Mouse (Mus musculus) myocyte (in vitro differentiated cells): ENCODE data around the gene Stx3. TPM values are rescaled to one million over a fixed set of nuclear protein-coding genes. Genes with fewer than 3 reads are reported as not detected.

ENCODE experiments used
- H3K27me3 ChIP-seq: one replicate; pipeline ENCODE4 v1.6.1; 2011; ENCODE audit not compliant: control insufficient read depth, insufficient read depth, insufficient read length
- H3K36me3 ChIP-seq: one replicate; pipeline ENCODE4 v1.6.1; 2011; ENCODE audit not compliant: control insufficient read depth, insufficient read depth
- H3K4me2 ChIP-seq: one replicate; pipeline ENCODE4 v1.6.1; 2011; ENCODE audit warnings: low read depth, control low read depth
- H3K4me3 ChIP-seq: one replicate; pipeline ENCODE4 v1.5.1; 2011; ENCODE audit warnings: mild to moderate bottlenecking, control low read depth, moderate library complexity
- H3K79me2 ChIP-seq: one replicate; pipeline ENCODE4 v1.6.1; 2011; ENCODE audit not compliant: control insufficient read depth, insufficient read depth
- H3ac ChIP-seq: one replicate; pipeline ENCODE4 v1.6.1; 2011; ENCODE audit not compliant: control insufficient read depth, insufficient read length
- CEBPB ChIP-seq: IDR thresholded peaks from 2 replicates; pipeline ENCODE4 v1.6.1; 2011; ENCODE audit warnings: mild to moderate bottlenecking, moderate library complexity; ENCODE audit not compliant: poor library complexity, insufficient read depth, severe bottlenecking
- E2F4 ChIP-seq: IDR thresholded peaks from one replicate; pipeline ENCODE4 v1.6.1; 2011; ENCODE audit warnings: mild to moderate bottlenecking, control low read depth, moderate library complexity; ENCODE audit not compliant: insufficient read depth
- MAX ChIP-seq: IDR thresholded peaks from one replicate; pipeline ENCODE4 v1.6.1; 2011; ENCODE audit warnings: low read depth, mild to moderate bottlenecking, control low read depth
- MYOD1 ChIP-seq, 3 experiments: IDR thresholded peaks; one replicate each; pipeline ENCODE4 v1.6.1; 2011; ENCODE audit warnings: control low read depth in 2 of 3, low read depth in 2 of 3, mild to moderate bottlenecking in 2 of 3, moderate library complexity in 1 of 3; ENCODE audit not compliant: insufficient read length in 2 of 3, control insufficient read depth in 1 of 3
- MYOG ChIP-seq, 3 experiments: IDR thresholded peaks; one replicate each; pipeline ENCODE4 v1.6.1; 2011; ENCODE audit warnings: control low read depth in 2 of 3, low read depth in 2 of 3, mild to moderate bottlenecking in 2 of 3; ENCODE audit not compliant: insufficient read length in 2 of 3, control insufficient read depth in 1 of 3, insufficient read depth in 1 of 3
- POLR2A ChIP-seq: IDR thresholded peaks from one replicate; pipeline ENCODE4 v1.6.1; 2011; ENCODE audit warnings: low read depth, mild to moderate bottlenecking, control low read depth, moderate library complexity; ENCODE audit not compliant: insufficient read length
- POLR2AphosphoS2 ChIP-seq: IDR thresholded peaks from one replicate; pipeline ENCODE4 v1.6.1; 2011; ENCODE audit warnings: low read depth, control low read depth; ENCODE audit not compliant: insufficient read length
- REST ChIP-seq: IDR thresholded peaks from one replicate; pipeline ENCODE4 v1.6.1; 2011; ENCODE audit warnings: mild to moderate bottlenecking, control low read depth, moderate library complexity; ENCODE audit not compliant: insufficient read depth, insufficient read length
- SRF ChIP-seq: IDR thresholded peaks from one replicate; pipeline ENCODE4 v1.6.1; 2011; ENCODE audit warnings: low read depth; ENCODE audit not compliant: control insufficient read depth, insufficient read length
- TCF12 ChIP-seq: IDR thresholded peaks from one replicate; pipeline ENCODE4 v1.6.1; 2011; ENCODE audit warnings: mild to moderate bottlenecking, control low read depth; ENCODE audit not compliant: poor library complexity, insufficient read depth, severe bottlenecking
- TCF3 ChIP-seq: IDR thresholded peaks from one replicate; pipeline ENCODE4 v1.6.1; 2011; ENCODE audit warnings: low read depth, control low read depth; ENCODE audit not compliant: insufficient read length
- USF1 ChIP-seq: IDR thresholded peaks from one replicate; pipeline ENCODE4 v1.6.1; 2011; ENCODE audit warnings: low read depth, mild to moderate bottlenecking, control low read depth, moderate library complexity
- polyA plus RNA-seq: library from polyadenylated mRNA; unstranded; fragments of >200 nt; fragmentation: generic; extraction: Trizol; gene quantifications from one replicate; pipeline ENCODE4 v1.2.1, GENCODE M21; 2012; ENCODE audit warnings: missing spikeins

Gene Stx3
- polyA plus RNA-seq, 1 experiment, result 3.3 TPM

DNA sequence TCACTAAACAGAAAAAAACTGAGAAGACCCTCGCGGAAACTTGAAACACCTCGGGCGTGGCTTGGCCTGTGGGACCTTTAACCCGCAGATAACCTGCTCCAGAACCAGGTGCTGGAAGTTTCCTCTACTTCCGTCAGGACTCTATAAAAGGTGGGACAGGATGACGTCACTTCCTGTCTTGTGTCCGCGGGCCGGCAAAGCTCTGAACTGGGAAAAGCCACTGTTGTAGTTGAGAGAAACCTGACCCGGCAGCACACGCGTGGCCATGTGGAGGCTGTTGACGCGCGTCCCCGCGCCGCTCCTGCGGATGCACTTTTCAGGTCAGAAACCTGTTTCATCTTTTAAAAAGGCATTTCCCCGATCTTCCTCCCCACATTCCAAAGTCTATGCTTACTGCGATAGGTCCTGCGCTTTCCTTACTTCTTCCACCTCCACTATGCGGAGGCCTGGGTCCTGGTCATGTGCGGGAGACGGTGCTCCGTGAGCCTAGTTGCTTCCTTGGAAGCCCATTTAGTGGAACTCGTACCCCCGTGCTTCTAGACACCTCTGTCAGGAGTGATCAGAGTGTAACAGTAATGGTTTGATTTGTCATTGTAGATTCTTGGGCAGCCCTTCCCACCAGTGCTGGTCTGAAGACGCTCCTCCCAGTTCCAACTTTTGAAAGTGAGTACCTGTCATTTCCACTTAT lies 48.9 kb downstream of the Stx3 start, which contains the start of gene Mrpl16:
Gene Mrpl16 (plus strand): TSS at position 187 of the 688 bp plus-strand sequence.
- H3ac ChIP-seq, result peak within 1 kb of the TSS; percentile 4
- no peaks in the 10 kb centered on the region for H3K27me3 ChIP-seq
- H3K79me2 ChIP-seq, result peaks cover 7% of the 10 kb centered on the region
- peak; percentile 41 for TF ChIP-seq SRF
- peak; percentile 45 for TF ChIP-seq E2F4
- peak; percentile 75 for TF ChIP-seq POLR2A
- TF ChIP-seq CEBPB, result no peak
- TF ChIP-seq POLR2AphosphoS2, result peak; percentile 61
- no peak for TF ChIP-seq TCF3
- TF ChIP-seq MAX, result no peak
- TF ChIP-seq USF1, result no peak
- TF ChIP-seq MYOD1 (IDR thresholded peaks at IDR 0.05; ENCODE audit: control insufficient read depth in 1 of 3, insufficient read length in 2 of 3, low read depth in 2 of 3), result no peak
- peak in 1 of 3 experiments; percentile 15 for TF ChIP-seq MYOG (IDR thresholded peaks at IDR 0.05; ENCODE audit: control insufficient read depth in 1 of 3, insufficient read depth in 1 of 3, insufficient read length in 2 of 3, low read depth in 2 of 3)
- TF ChIP-seq REST, result no peak
- no peak for TF ChIP-seq TCF12
- H3K4me2 ChIP-seq, result peak within 1 kb of the TSS; percentile 97
- H3K36me3 ChIP-seq, result peaks cover 9% of the 10 kb centered on the region
- H3K4me3 ChIP-seq, result peak within 1 kb of the TSS; percentile 55

DNA sequence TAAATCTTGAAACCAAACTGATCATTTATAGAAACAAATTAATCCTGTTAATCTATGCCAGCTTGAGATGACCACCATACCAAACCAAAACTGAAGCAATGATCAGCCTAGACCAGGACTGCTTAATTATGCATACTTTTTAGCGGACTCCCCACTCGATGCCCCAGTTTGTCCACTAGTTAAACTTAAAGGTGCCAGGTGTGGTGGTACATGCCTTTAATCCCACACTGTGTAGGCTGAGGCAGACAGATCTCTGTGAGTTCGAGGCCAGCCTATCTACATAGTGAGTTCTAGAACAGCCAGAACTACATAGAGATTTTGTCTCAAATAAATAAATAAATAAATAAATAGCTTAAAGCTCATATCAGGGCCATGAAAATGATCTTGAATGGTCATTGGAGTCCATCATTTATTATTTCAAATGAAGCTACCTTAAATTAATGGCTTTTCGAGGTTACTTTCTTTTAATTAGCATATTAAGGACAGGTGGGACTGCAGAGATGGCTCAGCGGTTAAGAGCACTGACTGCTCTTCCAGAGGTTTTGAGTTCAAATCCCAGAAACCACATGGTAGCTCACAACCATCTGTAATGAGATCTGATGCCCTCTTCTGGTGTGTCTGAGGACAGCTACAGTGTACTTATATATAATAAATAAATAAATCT lies 49.8 kb downstream of the Stx3 start:
- TF ChIP-seq MYOG (IDR thresholded peaks at IDR 0.05; ENCODE audit: control insufficient read depth in 1 of 3, insufficient read depth in 1 of 3, insufficient read length in 2 of 3, low read depth in 2 of 3), result no peak
- no peak for TF ChIP-seq REST
- TF ChIP-seq CEBPB, result no peak
- no peak for TF ChIP-seq TCF3
- TF ChIP-seq E2F4, result no peak
- no peak for TF ChIP-seq SRF
- no peak for TF ChIP-seq MAX
- no peak for TF ChIP-seq POLR2A
- TF ChIP-seq TCF12, result no peak
- no peak for TF ChIP-seq MYOD1 (IDR thresholded peaks at IDR 0.05; ENCODE audit: control insufficient read depth in 1 of 3, insufficient read length in 2 of 3, low read depth in 2 of 3)
- TF ChIP-seq POLR2AphosphoS2, result no peak
- no peak for TF ChIP-seq USF1
- Histone ChIP-seq H3K4me2 (peak overlapping the region; percentile 97), H3K79me2 (peaks cover 7% of the 10 kb centered on the region), H3K4me3 (peak overlapping the region; percentile 55), H3ac (no peak overlapping the region), H3K36me3 (peaks cover 3% of the 10 kb centered on the region), H3K27me3 (no peaks in the 10 kb centered on the region)

DNA sequence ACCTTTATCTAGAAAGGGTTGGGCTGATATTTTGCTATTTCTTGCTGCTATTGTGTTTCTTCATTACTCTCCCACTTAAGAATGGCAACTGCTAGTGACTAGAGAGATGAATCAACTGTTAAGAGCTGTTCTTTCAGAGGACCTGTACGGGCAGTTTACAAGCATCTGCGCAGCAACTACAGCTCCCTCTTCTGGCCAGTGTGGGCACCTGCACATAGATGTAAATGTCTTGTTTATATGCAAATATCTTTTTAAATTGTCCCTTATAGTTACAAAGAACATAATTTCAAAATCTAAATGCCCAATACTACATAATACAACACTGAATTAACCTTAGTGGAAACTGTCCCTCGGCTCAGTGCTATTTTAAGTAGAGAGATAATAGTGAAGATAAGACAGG lies 51.0 kb downstream of the Stx3 start:
- Histone ChIP-seq H3K27me3 (no peaks in the 10 kb centered on the region), H3K36me3 (no peaks in the 10 kb centered on the region), H3ac (no peak overlapping the region), H3K4me3 (no peak overlapping the region), H3K79me2 (peaks cover 7% of the 10 kb centered on the region), H3K4me2 (no peak overlapping the region)
- TF ChIP-seq MYOD1 (IDR thresholded peaks at IDR 0.05; ENCODE audit: control insufficient read depth in 1 of 3, insufficient read length in 2 of 3, low read depth in 2 of 3) (no peak), TCF3 (no peak), E2F4 (no peak), TCF12 (no peak), REST (no peak), USF1 (no peak), MYOG (IDR thresholded peaks at IDR 0.05; ENCODE audit: control insufficient read depth in 1 of 3, insufficient read depth in 1 of 3, insufficient read length in 2 of 3, low read depth in 2 of 3) (no peak), CEBPB (no peak), SRF (no peak), MAX (no peak), POLR2AphosphoS2 (no peak)

DNA sequence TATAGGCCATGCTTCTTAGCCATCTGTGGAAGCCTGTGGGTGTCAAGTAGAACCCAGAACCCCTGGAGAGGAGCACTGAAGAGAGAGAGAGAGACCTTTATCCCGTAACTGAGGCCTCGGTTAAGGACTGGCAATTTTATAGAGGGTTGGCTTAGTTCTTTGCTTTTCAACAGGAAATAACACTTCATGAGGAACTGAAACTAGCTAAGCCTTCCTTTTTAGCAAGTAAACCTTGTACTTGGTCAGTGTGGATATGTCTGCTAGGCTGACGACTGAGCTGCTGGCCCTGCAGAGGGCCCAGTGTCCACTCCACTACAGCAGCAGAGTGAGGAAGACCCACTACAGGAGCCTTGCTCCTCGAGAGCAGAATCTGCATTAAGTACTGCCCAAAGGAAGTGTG lies 52.8 kb downstream of the Stx3 start:
- Histone ChIP-seq H3K4me2 (no peak overlapping the region), H3K36me3 (no peaks in the 10 kb centered on the region), H3ac (no peak overlapping the region), H3K79me2 (peaks cover 7% of the 10 kb centered on the region), H3K27me3 (no peaks in the 10 kb centered on the region), H3K4me3 (no peak overlapping the region)
- TF ChIP-seq E2F4, result no peak
- no peak for TF ChIP-seq TCF3
- no peak for TF ChIP-seq MAX
- no peak for TF ChIP-seq POLR2A
- TF ChIP-seq USF1, result no peak
- TF ChIP-seq TCF12, result no peak
- TF ChIP-seq REST, result no peak
- TF ChIP-seq CEBPB, result no peak
- no peak for TF ChIP-seq SRF
- no peak for TF ChIP-seq MYOG (IDR thresholded peaks at IDR 0.05; ENCODE audit: control insufficient read depth in 1 of 3, insufficient read depth in 1 of 3, insufficient read length in 2 of 3, low read depth in 2 of 3)
- TF ChIP-seq POLR2AphosphoS2, result no peak
- TF ChIP-seq MYOD1 (IDR thresholded peaks at IDR 0.05; ENCODE audit: control insufficient read depth in 1 of 3, insufficient read length in 2 of 3, low read depth in 2 of 3), result no peak
